Mouse (Mus musculus): Measurements from ENCODE around the gene Gm7534.

DNA sequence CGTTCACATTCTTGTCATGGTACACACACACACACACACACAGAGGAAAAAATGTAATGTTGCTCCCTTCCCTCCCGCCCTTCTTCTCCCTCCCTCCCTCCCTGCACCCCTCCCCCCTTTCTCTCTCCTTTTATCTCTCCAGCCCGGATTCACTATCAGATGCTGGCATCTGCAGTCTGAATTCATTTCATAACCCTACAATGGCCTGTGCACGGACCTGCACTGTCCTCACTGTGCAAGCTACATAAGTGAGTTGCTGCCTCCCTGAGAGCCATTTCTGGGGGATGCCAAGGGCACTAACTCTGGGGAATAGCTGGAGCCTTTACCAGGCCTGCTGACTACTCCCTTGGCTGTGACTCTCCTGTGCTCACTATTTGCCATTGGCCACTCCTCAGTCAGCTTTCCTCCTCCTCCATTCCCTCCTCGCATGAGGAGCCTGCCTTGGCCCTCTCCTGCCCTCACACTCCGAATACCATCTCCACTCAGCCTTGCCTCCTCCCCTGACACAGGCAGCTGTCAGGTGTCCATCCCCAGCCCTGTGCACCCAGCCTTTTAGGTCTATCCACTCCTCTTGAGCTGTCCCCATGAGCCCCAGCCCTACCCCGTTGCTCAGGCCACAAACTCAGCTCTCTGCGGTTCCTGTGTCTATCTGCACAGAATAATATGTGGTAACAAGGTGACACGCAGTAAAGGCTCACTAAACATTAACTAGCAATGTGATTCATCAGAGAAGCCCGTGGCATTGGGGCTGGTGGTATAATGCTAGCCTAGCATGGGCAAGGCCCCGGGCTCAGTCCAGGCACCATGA lies 20.2 kb upstream of the Gm7534 start:
- TF ChIP-seq POLR2A (IDR thresholded peaks at IDR 0.05; ENCODE audit: borderline replicate concordance, extremely low read depth, low read depth, low read length) (no peak), CTCF (IDR thresholded peaks at IDR 0.05; ENCODE audit: insufficient read depth, low read length) (no peak)

Data from lung, adult 2 months (tissue).